Mouse (Mus musculus) kidney, embryonic 16.5 days (tissue): ENCODE data around the gene Rnls. TPM values are rescaled to one million over a fixed set of nuclear protein-coding genes. Genes with fewer than 3 reads are reported as not detected.

Source experiments
- ATAC-seq: fragments of 200-750 bp; cut with Nextera tagmentation; 2 replicates; pipeline ENCODE4 v1.8.0; 2017; ENCODE audit warnings: moderate TSS enrichment; ENCODE audit not compliant: low FRiP score, low TSS enrichment
- H3K27ac ChIP-seq: fragments of 300-500 bp; sonication (generic); 2 replicates; pipeline ENCODE4 v1.5.1; 2014; ENCODE audit warnings: low read length
- H3K27me3 ChIP-seq: fragments of 300-500 bp; sonication (generic); 2 replicates; pipeline ENCODE4 v1.6.1; 2014; ENCODE audit warnings: low read length, control low read depth, mixed read lengths; ENCODE audit not compliant: insufficient read depth
- H3K36me3 ChIP-seq: fragments of 300-500 bp; sonication (generic); 2 replicates; pipeline ENCODE4 v1.6.1; 2014; ENCODE audit warnings: low read length, control low read depth, mixed read lengths; ENCODE audit not compliant: insufficient read depth
- H3K4me1 ChIP-seq: fragments of 300-500 bp; sonication (generic); 2 replicates; pipeline ENCODE4 v1.6.1; 2014; ENCODE audit warnings: low read length, control low read depth, mixed read lengths; ENCODE audit not compliant: insufficient read depth
- H3K4me2 ChIP-seq: fragments of 300-500 bp; sonication (generic); replicated peaks from 2 replicates; pipeline ENCODE4 v1.6.1; 2014; ENCODE audit warnings: low read depth, low read length
- H3K4me3 ChIP-seq: fragments of 300-500 bp; sonication (generic); 2 replicates; pipeline ENCODE4 v1.5.1; 2014; ENCODE audit warnings: mild to moderate bottlenecking, low read length
- H3K9ac ChIP-seq: fragments of 300-500 bp; sonication (generic); replicated peaks from 2 replicates; pipeline ENCODE4 v1.6.1; 2014; ENCODE audit warnings: low read length
- H3K9me3 ChIP-seq: fragments of 300-500 bp; sonication (generic); 2 replicates; pipeline ENCODE4 v1.6.1; 2016; ENCODE audit warnings: low read length, control low read depth
- WGBS: fragments of 180-500 bp; shearing (Covaris S2); extraction: QIAGEN DNeasy Blood & Tissue Kit; methylation state at CpG from one replicate; pipeline ENCODE4 v1.1.7; 2014; 5-methylcytosine and 5-hydroxymethylcytosine counted together
- polyA plus RNA-seq: library from polyadenylated mRNA; unstranded; fragments of >200 nt; fragmentation: Nextera tagmentation; extraction: Ambion mirVana; gene quantifications from 2 replicates; pipeline ENCODE4 v1.2.1, GENCODE M21; 2015

Rnls gene
- polyA plus RNA-seq, 1 experiment from 2014 or later, result 7.3 TPM

DNA sequence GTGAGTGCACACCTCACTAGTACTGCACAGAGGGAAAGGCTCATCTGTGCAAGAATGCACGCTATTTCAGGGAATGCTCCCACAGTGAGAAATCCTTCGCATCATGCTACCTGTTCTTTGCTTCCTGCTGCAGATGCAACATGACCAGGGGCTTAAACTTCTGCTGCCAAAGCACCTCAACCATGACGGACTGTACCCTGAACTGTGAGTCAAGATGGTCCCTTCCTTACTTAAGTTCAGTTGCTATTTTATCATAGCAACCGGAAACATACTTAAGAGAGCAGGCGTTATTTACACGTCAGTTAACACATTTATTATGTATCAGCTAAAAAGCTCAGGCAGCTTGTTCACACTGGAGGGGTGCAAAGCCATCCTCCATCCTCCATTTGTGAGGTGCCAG lies 222.2 kb downstream of the Rnls start:
- H3K36me3 ChIP-seq, result no peaks in the 10 kb centered on the region
- H3K4me2 ChIP-seq, result no peak overlapping the region
- no peak overlapping the region for H3K27ac ChIP-seq
- 73% methylated on average over 6 of the region's 6 CpGs for WGBS
- no peak overlapping the region for H3K4me3 ChIP-seq
- no peak overlapping the region for H3K9ac ChIP-seq
- no peak for ATAC-seq
- H3K4me1 ChIP-seq, result 0 out of 2 replicates have a peak, but pooled peaks cover 2% of the 10 kb centered on the region
- no peaks in the 10 kb centered on the region for H3K27me3 ChIP-seq
- no peaks in the 10 kb centered on the region for H3K9me3 ChIP-seq

DNA sequence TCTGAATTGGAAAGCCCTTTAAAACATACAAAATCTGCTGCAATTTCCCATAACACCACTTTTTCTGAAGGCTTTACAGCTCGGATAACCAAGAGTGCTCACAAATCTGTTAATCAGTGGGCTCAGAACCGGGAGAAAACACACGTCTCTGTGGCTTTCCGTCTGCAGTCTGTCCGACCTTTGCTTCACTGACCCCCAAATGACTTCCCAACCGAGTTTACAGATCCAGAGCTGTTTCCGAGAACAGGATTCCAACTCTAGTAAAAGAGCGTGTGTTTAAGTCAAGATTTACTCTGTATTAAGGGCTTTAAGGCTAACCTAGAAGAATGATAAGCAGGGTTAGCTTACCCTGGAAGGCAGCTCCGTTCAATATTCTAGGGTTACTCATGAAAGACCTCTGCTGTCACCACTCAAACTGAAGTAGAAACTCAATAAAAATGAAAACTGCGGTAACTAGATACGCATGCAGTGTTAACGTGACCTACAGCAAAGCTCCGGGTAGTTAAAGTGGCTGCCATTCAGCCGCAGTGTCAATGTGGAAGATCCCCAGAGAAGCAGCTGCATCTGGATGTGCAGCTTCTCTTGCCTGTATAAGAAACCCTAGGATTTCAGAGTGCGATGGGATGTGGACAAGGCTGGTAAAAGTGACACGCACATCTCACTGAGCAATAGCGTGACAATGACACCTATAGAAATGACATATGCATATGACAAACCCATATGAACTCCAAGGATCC lies 224.4 kb downstream of the Rnls start:
- Histone ChIP-seq H3K4me3 (no peak overlapping the region), H3K27me3 (no peaks in the 10 kb centered on the region), H3K4me1 (0 out of 2 replicates have a peak, but pooled peaks cover 2% of the 10 kb centered on the region), H3K36me3 (no peaks in the 10 kb centered on the region), H3K9me3 (no peaks in the 10 kb centered on the region), H3K9ac (no peak overlapping the region), H3K4me2 (peak overlapping the region; percentile 39), H3K27ac (no peak overlapping the region)
- 31% methylated on average over 17 of the region's 17 CpGs for WGBS
- peak; percentile 67; the same call in 1 of the 2 replicates for ATAC-seq

DNA sequence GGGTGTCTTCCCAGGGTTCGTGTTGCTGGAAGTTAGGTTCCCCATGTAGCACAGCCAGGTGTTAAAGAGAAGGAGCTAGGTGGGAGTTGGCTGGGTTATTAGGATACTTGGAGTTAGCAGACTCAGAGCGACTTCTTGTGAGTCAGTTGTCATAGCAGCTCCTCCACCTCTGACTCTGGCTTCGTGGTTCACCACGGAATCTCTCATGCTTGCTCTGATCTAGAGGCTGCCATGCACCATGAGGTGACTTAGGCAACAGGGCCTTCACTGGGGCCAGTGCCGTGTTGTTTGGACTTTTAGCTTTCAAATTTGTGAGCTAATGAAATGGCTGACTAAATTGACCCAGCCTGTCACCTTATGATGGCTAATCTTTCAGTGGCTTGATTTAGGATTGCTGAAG lies 227.3 kb downstream of the Rnls start:
- no peak for ATAC-seq
- H3K36me3 ChIP-seq, result no peaks in the 10 kb centered on the region
- no peak overlapping the region for H3K4me3 ChIP-seq
- H3K9ac ChIP-seq, result no peak overlapping the region
- H3K9me3 ChIP-seq, result no peaks in the 10 kb centered on the region
- H3K4me1 ChIP-seq, result 0 out of 2 replicates have a peak, but pooled peaks cover 2% of the 10 kb centered on the region
- 75% methylated on average over 5 of the region's 5 CpGs for WGBS
- H3K27ac ChIP-seq, result no peak overlapping the region
- no peak overlapping the region for H3K4me2 ChIP-seq
- H3K27me3 ChIP-seq, result no peaks in the 10 kb centered on the region

DNA sequence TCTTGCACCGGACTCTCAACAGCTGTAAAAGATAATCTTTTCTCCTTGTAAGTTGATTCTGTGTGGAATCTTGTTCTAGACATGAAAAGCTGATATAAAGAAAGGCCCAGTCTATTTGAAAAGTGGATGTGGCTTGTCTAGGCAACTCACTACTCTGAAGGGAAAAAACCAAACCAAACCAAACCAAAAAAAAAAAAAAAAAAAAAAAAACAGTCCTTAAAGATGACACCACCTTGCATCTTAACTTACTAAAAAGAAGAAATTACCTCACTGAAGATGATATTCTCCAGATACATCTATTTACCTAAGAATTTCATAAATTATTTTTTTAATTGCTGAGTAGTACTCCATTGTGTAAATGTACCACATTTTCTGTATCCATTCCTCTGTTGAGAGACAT lies 230.2 kb downstream of the Rnls start:
- Histone ChIP-seq H3K4me2 (no peak overlapping the region), H3K27ac (no peak overlapping the region), H3K36me3 (no peaks in the 10 kb centered on the region), H3K9me3 (no peaks in the 10 kb centered on the region), H3K4me1 (no peaks in the 10 kb centered on the region), H3K27me3 (no peaks in the 10 kb centered on the region), H3K9ac (no peak overlapping the region), H3K4me3 (no peak overlapping the region)
- ATAC-seq, result no peak
- WGBS, result 77% methylated on average over 1 of the region's 1 CpGs

DNA sequence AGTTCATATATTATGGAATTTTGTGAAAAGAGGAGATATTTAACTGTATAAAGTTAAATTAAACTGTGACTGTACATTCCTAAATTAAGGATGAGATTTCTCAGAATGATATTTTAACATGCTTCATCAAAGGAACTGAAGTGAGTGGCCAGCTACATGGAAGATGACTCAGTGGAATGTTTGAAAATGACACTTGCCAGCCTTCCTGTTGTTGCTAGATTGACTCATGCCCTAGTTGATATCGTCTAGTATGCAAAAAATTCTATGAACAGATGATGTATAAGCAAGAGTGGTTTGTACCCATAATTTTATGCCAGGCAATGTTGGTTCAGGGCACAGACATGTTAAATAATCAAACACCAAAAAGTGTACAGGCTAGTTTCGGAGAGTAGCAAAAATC lies 232.2 kb downstream of the Rnls start:
- no peak for ATAC-seq
- Histone ChIP-seq H3K9me3 (no peaks in the 10 kb centered on the region), H3K4me1 (no peaks in the 10 kb centered on the region), H3K9ac (no peak overlapping the region), H3K27ac (no peak overlapping the region), H3K4me2 (no peak overlapping the region), H3K36me3 (no peaks in the 10 kb centered on the region), H3K27me3 (no peaks in the 10 kb centered on the region), H3K4me3 (no peak overlapping the region)
- 96% methylated on average over 2 of the region's 2 CpGs for WGBS

DNA sequence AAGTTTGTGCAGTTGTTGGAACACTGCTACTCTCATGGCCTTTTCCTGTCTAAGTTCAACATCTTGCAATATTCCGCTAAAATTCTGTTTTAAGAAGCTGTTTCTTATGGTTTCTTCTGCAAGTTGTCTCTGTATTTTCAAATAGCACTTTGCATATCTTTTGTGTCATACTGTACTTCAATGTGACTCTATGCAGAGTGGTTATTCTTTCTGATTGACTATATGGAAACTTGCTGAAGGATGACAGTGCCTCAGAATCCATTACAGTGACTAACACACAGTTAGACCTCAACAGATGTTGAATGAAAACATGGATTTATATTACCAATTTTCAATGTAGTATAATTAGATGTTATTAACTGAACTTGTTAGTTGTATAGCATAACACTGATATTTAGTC lies 232.9 kb downstream of the Rnls start:
- no peaks in the 10 kb centered on the region for H3K4me1 ChIP-seq
- no peak overlapping the region for H3K4me2 ChIP-seq
- no peaks in the 10 kb centered on the region for H3K36me3 ChIP-seq
- no peak overlapping the region for H3K27ac ChIP-seq
- no peak overlapping the region for H3K9ac ChIP-seq
- 91% methylated on average over 1 of the region's 1 CpGs for WGBS
- H3K27me3 ChIP-seq, result no peaks in the 10 kb centered on the region
- H3K9me3 ChIP-seq, result no peaks in the 10 kb centered on the region
- H3K4me3 ChIP-seq, result no peak overlapping the region
- no peak for ATAC-seq

DNA sequence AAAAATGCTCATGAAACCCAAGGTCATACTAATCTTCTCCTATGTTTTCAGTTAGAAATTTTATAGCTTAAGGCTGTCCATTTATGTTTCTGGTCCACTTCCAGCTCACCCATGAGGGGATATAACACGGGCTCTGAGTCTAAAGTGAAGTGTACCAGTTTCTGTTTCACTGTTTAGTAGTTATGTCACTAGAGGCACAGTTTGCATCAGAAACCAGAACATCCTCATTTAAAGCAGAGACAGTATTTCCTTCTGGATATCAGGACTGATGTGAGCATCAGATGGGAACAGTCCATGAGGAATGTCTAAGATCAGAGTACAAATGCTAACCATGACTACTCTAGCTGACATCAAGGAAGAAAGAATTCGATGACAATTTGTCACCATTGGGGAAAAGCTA lies 233.9 kb downstream of the Rnls start:
- Histone ChIP-seq H3K4me2 (no peak overlapping the region), H3K4me1 (no peaks in the 10 kb centered on the region), H3K4me3 (no peak overlapping the region), H3K27ac (no peak overlapping the region), H3K9ac (no peak overlapping the region), H3K27me3 (no peaks in the 10 kb centered on the region), H3K9me3 (no peaks in the 10 kb centered on the region), H3K36me3 (no peaks in the 10 kb centered on the region)
- WGBS, result 88% methylated on average over 2 of the region's 2 CpGs
- no peak for ATAC-seq

DNA sequence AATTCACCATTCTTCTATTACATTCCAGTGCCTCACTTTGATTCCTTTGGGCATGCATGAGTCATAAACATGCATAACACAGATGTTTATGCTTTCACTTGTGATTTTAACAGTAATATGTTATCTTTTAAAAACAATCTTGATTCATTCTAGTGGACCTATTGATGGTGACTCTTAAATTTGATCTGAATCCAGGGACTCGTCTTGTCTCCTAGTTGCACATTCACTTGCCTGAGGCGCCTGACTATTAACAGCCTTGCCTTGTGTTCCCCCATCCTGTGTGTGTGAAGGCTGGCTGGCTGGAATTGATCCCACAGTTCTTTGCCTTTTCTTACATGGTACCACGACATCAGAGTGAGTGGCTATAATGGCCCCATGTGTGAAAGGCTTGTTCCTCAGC lies 243.7 kb downstream of the Rnls start:
- WGBS, result 78% methylated on average over 3 of the region's 3 CpGs
- Histone ChIP-seq H3K9me3 (0 out of 2 replicates have a peak, but pooled peaks cover 2% of the 10 kb centered on the region), H3K27ac (no peak overlapping the region), H3K4me1 (no peaks in the 10 kb centered on the region), H3K27me3 (no peaks in the 10 kb centered on the region), H3K4me2 (no peak overlapping the region), H3K9ac (no peak overlapping the region), H3K36me3 (no peaks in the 10 kb centered on the region), H3K4me3 (no peak overlapping the region)
- no peak for ATAC-seq

DNA sequence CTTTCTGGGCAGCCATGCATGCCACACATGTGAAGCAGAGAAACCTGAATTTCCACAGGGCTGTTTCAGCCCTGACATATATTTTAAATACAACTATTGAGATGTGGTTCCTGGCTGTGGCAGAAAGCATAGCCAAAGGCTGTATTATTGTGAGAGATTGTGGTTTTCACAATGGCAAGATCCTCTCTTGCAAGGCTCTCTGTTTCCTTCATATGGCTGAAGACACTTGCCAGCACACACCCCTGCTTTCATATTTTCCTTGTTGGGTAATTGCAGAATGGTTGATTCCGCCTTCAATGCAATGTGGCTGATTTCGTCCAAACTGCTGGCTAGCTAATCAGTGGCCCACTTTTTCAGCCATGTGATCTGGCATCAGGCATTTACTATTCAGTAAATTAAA lies 248.9 kb downstream of the Rnls start:
- 90% methylated on average over 2 of the region's 2 CpGs for WGBS
- no peak for ATAC-seq
- Histone ChIP-seq H3K4me1 (no peaks in the 10 kb centered on the region), H3K27ac (no peak overlapping the region), H3K9ac (no peak overlapping the region), H3K27me3 (no peaks in the 10 kb centered on the region), H3K9me3 (no peaks in the 10 kb centered on the region), H3K4me3 (no peak overlapping the region), H3K36me3 (no peaks in the 10 kb centered on the region), H3K4me2 (no peak overlapping the region)

DNA sequence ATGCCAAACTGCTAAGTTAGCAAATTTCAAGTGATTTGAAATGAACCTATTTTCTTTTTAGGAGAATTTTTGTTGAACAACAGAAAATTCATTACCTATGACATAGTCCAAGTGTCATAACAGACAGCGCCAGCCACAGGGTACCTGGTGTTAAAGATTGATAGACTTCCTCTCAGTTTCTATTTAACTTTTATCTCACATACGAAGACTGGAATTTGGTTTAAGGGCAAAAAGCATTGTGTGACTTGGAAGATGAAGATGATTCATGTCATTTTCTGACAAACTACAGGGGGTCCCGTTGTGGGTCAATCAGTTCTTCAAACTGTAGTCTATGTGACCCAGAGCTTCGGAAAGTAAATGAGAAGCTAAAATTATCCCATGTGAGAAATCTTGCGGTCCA lies 254.8 kb downstream of the Rnls start:
- WGBS, result 76% methylated on average over 5 of the region's 5 CpGs
- ATAC-seq, result no peak

More for the DNA sequence above, 254.8 kb downstream of the Rnls start:
- no peak overlapping the region for H3K4me2 ChIP-seq
- H3K9ac ChIP-seq, result no peak overlapping the region
- no peak overlapping the region for H3K27ac ChIP-seq
- no peaks in the 10 kb centered on the region for H3K36me3 ChIP-seq
- H3K9me3 ChIP-seq, result no peaks in the 10 kb centered on the region
- no peak overlapping the region for H3K4me3 ChIP-seq
- H3K27me3 ChIP-seq, result no peaks in the 10 kb centered on the region
- H3K4me1 ChIP-seq, result no peaks in the 10 kb centered on the region
